Mouse (Mus musculus): ENCODE results near the gene Zfp28.

The Zfp28 gene

DNA sequence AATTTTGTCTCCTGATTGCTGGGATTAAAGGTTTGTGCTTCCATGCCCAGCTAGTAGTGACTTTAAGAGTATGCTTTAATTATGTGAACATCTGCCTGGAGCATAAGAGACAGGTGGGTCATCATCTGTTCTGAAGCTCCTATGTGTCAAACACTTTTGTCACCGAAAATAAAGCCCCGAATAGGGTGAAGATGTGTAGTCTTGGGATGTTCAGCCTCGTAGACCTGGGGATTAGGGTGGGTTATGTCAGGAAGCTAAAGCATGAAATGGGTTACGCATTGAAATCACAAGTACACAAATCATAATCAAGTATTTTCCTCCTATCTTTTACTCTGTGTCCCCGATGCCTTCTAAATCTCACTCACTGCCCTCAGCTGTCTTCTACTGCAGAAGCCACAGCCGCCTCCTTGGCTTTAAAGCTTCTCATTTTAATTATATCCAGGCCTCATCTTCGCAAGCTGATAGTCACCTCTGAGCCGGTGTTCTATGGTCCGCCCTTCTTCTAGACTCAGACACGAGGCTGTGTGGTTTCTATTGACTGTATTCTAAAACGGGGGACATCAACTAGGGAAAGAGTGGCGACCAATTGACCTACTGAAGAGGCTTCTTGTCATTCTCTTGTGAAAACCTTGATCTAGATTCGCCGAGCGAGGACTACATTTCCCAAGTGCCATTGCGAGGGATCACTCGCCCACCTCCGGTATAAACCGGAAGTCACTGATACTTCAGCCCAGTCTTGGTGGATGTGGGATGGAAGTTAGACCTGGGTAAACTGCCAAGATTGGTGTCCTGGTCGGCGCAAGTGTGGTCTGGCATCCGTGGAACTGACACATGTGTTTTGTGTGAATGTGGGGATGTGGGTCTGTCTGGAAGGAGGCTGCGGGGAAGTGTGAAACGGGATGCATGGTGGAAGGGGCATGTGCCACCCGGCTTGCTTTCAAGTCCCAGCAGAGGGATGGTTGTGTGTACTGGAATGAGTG, 15.2 kb downstream of the Zfp28 start, which contains the start of gene Smim17:
Gene Smim17, plus strand, starts transcription at position 720 of the 980 bp plus-strand sequence.
- DNase-seq (ENCODE audit: low spot score in 2 of 2): peak; percentile 29

DNA sequence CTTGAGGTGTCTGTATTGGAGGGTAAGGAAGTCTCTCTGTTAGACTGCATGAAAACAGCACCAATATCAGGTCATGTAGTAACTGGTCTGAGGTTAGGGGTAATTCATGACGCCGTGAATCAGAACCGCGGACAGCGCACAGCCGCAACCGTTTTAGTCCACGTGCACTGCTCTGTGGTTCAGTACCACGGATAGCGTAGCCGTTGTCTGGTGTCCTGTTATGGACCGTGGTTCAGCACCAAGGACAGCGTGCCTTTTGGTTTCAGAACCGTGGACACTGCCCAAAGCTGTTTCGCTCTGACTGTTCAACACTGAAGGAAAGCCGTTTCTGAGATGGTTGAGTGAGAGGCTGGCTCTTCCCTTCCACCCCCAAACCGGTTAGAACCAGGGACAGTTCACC, 26.9 kb downstream of the Zfp28 start, which contains the start of gene Gm20715:
Gene Gm20715, plus strand, starts transcription at position 235 of the 400 bp plus-strand sequence.
- DNase-seq (ENCODE audit: low spot score in 2 of 2): peak; percentile 70 to 74

DNA sequence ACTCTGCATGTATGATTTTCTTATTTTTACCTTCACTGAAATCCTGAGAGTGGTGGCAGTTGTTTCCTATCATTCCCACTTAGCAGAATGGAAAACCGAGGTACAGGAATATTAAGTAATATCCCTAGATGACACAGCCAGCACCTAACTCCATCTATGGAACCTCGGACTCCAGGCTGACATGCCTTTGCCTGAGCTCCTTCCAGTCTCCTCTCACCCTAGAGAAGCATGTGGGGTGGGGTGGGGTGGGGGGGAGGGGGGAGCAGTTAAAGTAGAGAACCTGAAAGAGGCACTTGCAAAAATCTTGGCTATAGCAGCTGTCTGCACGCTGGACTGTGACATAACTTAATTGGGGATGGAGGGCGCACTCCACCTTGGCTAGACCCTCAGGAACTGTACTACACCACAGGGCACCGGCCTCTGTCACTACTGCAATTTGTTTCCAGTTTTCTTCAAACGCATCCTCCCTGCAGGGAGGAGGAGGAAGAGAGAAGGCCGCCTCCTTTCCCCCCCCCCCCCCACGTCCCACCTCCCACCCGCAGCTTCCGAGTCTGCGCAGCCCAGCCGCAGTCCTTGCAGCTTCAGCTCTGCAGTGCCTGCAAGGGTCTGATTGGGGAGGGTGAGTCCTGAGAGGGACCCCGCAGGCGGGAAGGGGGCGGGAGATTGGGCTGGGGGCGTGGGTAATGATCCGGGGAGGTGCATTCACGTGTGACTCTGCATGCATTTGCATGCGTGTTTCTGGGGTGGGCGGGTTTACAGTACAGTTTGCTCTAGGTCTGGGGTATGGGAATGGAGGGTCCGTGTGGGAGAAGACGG, 31.7 kb downstream of the Zfp28 start:
- no peak for DNase-seq (ENCODE audit: low spot score in 2 of 2)

DNA sequence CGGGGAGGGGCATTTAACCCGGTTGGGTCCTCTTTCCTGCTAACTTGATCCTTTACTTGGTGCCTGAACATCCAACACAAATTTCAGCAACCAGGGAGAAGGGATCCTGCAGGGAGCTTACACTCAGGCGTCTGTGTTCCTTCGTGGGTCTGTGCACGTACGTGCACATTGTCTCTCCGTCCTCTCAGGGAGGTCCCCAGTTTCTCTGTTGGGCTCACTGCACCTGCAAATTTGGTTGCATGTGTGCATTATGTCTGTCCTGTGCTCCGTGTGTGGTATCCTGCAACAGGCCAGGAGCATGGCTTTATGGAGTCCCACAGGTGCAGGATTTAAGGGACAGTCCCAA, 32.3 kb downstream of the Zfp28 start:
- DNase-seq (ENCODE audit: low spot score in 2 of 2): no peak

DNA sequence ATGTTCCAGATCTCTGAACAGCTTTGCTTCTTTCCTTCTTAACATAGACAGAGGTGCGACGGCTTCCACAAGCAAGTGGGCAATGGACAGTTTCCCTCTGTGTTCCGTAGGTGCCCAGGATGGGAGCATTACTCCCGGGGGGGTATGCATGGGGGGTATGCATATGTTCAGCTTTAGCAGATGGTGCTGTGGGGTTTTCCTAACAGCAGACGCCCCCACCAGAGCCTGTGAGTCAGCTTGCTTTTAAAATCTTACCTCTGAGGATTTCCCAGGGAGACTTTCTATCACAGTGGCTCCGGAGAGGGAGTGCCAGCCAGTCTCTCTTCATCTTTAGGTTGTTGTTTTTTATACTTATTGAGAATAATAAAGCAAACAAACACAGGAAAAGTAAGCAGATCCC, 36.8 kb downstream of the Zfp28 start:
- DNase-seq (ENCODE audit: low spot score in 2 of 2): no peak

DNA sequence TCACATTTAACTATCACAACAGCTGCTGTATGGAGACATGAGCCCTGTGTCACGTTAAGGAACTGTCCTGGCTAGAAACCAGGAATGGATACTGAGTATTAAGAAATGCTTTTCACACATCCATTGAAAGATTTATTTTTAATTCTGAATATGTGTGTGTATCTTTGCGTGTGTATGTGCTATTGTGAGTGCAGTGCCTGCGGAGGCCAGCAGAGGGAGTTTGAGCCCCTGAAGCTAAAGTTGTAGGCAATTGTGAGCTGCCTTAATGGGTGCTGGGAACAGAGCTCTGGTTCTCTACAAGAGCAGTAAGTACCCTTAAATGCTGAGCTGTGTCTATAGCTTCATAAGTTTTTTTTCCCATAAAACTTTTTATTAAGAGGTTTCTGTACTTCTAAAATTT, 46.3 kb downstream of the Zfp28 start:
- no peak for DNase-seq (ENCODE audit: low spot score in 2 of 2)

DNA sequence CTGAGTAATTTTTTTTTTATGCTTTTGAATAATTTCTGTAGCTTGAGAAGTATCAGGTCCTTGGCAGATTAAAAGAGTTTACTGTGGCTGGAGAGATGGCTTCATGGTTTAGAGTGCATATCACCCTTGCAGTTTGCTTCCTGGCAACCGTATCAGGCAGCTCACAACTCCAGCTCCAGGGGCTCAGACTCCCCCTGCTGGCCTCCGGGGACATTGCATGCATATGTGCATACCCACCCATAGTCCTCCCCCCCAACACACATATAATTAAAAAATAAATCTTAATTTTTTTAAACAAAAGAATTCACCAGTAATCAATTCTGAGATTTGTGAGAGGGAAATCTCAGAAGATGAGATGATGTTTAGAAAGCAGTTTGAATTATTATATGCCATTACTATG, 47.2 kb downstream of the Zfp28 start:
- peak; percentile 2 to 24 for DNase-seq (ENCODE audit: low spot score in 2 of 2)

DNA sequence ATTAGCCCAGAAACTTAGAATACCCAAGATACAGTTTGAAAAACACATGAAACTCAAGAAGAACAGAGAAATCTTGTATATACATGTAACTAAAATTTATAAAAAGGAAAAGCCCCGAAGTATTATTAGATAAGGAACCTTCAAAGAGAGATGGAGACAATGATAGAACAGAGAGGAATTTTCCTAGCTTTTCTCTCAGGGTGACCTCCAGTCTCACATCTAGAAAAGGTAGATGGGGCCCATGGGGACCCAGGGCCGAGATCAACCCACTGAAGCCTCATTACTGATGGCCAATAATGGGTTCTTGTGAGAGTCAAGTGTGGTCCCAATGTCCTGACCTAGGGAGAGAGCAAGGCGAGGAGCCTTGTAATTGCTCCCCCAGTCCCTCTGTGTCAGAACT, 55.3 kb downstream of the Zfp28 start, which contains the start of gene Olfr1344:
Gene Olfr1344, plus strand, starts transcription at position 301 of the 400 bp plus-strand sequence.
- DNase-seq (ENCODE audit: low spot score in 2 of 2): no peak

GRCm38 (mm10) chr7:6441173-6441572, 58.1 kb downstream of the Zfp28 start:
- DNase-seq (ENCODE audit: low spot score in 2 of 2): no peak

Data from natural killer cell, adult 2 months (primary cell).